Mouse (Mus musculus) olfactory bulb, adult 2 months (tissue): ENCODE measurements around the gene Tmem170b.

Experiments used
- CTCF ChIP-seq: fragments of 200-500 bp; IDR thresholded peaks from 2 replicates; pipeline ENCODE4 v1.5.1; 2012; ENCODE audit warnings: low read depth, mild to moderate bottlenecking, low read length, moderate library complexity; ENCODE audit not compliant: insufficient read depth
- POLR2A ChIP-seq: fragments of 200-500 bp; IDR thresholded peaks from 2 replicates; pipeline ENCODE4 v1.6.1; 2012; ENCODE audit warnings: mild to moderate bottlenecking, low read depth, low read length, moderate library complexity; ENCODE audit not compliant: insufficient read depth

DNA sequence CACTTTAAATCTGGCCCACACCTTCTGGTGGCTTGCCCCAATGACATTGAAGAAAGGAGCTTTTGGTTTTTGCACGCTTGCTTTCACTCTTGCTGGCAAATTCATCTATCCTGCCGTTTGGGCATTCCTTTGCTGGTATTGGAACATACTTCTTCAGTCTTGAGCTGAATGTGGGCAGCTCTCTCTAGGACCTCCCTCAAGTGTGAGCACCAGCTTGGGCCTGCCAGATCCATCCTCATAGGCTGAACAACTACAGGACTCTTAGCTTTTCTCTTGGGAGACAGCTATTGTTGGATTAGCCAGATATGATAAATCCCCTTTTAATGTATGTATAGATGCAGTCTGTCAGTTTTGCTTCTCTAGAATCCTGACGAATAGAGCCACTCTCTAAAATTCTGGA, 19.5 kb downstream of the Tmem170b start:
- TF ChIP-seq POLR2A, result no peak
- no peak for TF ChIP-seq CTCF
